Mouse (Mus musculus) forebrain, embryonic 12.5 days (tissue): ENCODE measurements around the gene Wnt11. TPM values are rescaled to one million over a fixed set of nuclear protein-coding genes. Genes with fewer than 3 reads are reported as not detected.

Experiments used
- ATAC-seq: fragments of 200-750 bp; cut with Nextera tagmentation; 2 replicates; pipeline ENCODE4 v1.8.0; 2017; ENCODE audit warnings: moderate TSS enrichment; ENCODE audit not compliant: low FRiP score
- H3K27ac ChIP-seq: fragments of 300-500 bp; sonication (generic); 2 replicates; pipeline ENCODE4 v1.5.1; 2016; ENCODE audit warnings: mild to moderate bottlenecking
- H3K27me3 ChIP-seq: fragments of 300-500 bp; sonication (generic); 2 replicates; pipeline ENCODE4 v1.6.1; 2016; ENCODE audit warnings: mild to moderate bottlenecking
- H3K36me3 ChIP-seq: fragments of 300-500 bp; sonication (generic); replicated peaks from 2 replicates; pipeline ENCODE4 v1.6.1; 2016; ENCODE audit warnings: mild to moderate bottlenecking
- H3K4me1 ChIP-seq: fragments of 300-500 bp; sonication (generic); 2 replicates; pipeline ENCODE4 v1.6.1; 2016
- H3K4me2 ChIP-seq: fragments of 300-500 bp; sonication (generic); 2 replicates; pipeline ENCODE4 v1.6.1; 2016; ENCODE audit warnings: mild to moderate bottlenecking, moderate library complexity
- H3K4me3 ChIP-seq: fragments of 300-500 bp; sonication (generic); replicated peaks from 2 replicates; pipeline ENCODE4 v1.5.1; 2016; ENCODE audit warnings: mild to moderate bottlenecking
- H3K9ac ChIP-seq: fragments of 300-500 bp; sonication (generic); 2 replicates; pipeline ENCODE4 v1.6.1; 2016; ENCODE audit warnings: mild to moderate bottlenecking
- H3K9me3 ChIP-seq: fragments of 300-500 bp; sonication (generic); 2 replicates; pipeline ENCODE4 v1.6.1; 2016
- WGBS: fragments of 180-500 bp; shearing (Covaris S2); methylation state at CpG from one replicate; pipeline ENCODE4 v1.1.7; 2016; 5-methylcytosine and 5-hydroxymethylcytosine counted together
- polyA plus RNA-seq: library from polyadenylated mRNA; unstranded; fragments of >200 nt; fragmentation: Nextera tagmentation; extraction: Ambion mirVana; gene quantifications from 2 replicates; pipeline ENCODE4 v1.2.1, GENCODE M21; 2016

The Wnt11 gene
- polyA plus RNA-seq, 1 experiment from 2014 or later: 2.6 TPM

GRCm38 (mm10) chr7:98835519-98836441 lies 868 bp downstream of the Wnt11 start:
- Histone ChIP-seq H3K36me3 (no peaks in the 10 kb centered on the region), H3K9ac (peak overlapping the region; percentile 13; the same call in 1 of the 2 replicates), H3K9me3 (no peaks in the 10 kb centered on the region), H3K27me3 (peaks cover 99% of the 10 kb centered on the region), H3K4me3 (peak overlapping the region; percentile 52), H3K4me2 (peak overlapping the region; percentile 95), H3K4me1 (peaks cover 51% of the 10 kb centered on the region), H3K27ac (no peak overlapping the region)
- no peak for ATAC-seq
- under 1% methylated on average over 44 of the region's 46 CpGs for WGBS

- H3K27ac ChIP-seq: no peak overlapping the region
- peak overlapping the region; percentile 95 for H3K4me2 ChIP-seq
- H3K9me3 ChIP-seq: no peaks in the 10 kb centered on the region
- under 1% methylated on average over 23 of the region's 23 CpGs for whole genome bisulfite sequencing
- ATAC-seq: no peak
- no peaks in the 10 kb centered on the region for H3K36me3 ChIP-seq
- H3K27me3 ChIP-seq: peaks cover 99% of the 10 kb centered on the region
- H3K9ac ChIP-seq: no peak overlapping the region
- H3K4me3 ChIP-seq: peak overlapping the region; percentile 52; the same call in 1 of the 2 replicates
- H3K4me1 ChIP-seq: peaks cover 51% of the 10 kb centered on the region
These were observed 1.7 kb downstream of the Wnt11 start for GRCm38 (mm10) chr7:98836646-98837045.

- WGBS: 1% methylated on average over 17 of the region's 17 CpGs
- peak; percentile 71 for ATAC-seq
- no peak overlapping the region for H3K27ac ChIP-seq
- H3K4me3 ChIP-seq: peak overlapping the region; percentile 49
- peak overlapping the region; percentile 84 for H3K4me2 ChIP-seq
- peaks cover 98% of the 10 kb centered on the region for H3K27me3 ChIP-seq
- peaks cover 51% of the 10 kb centered on the region for H3K4me1 ChIP-seq
- H3K9ac ChIP-seq: no peak overlapping the region
- no peaks in the 10 kb centered on the region for H3K36me3 ChIP-seq
- H3K9me3 ChIP-seq: no peaks in the 10 kb centered on the region
These were observed 3.0 kb downstream of the Wnt11 start for GRCm38 (mm10) chr7:98837901-98838300.

GRCm38 (mm10) chr7:98838729-98839141 lies 3.8 kb downstream of the Wnt11 start:
- under 1% methylated on average over 47 of the region's 48 CpGs for WGBS
- Histone ChIP-seq H3K4me1 (peaks cover 58% of the 10 kb centered on the region), H3K9ac (peak overlapping the region; percentile 49), H3K36me3 (no peaks in the 10 kb centered on the region), H3K27ac (no peak overlapping the region), H3K4me2 (peak overlapping the region; percentile 84), H3K4me3 (peak overlapping the region; percentile 49), H3K9me3 (no peaks in the 10 kb centered on the region), H3K27me3 (peaks cover 93% of the 10 kb centered on the region)
- ATAC-seq: peak; percentile 55

- WGBS: 3% methylated on average over 12 of the region's 12 CpGs
- ATAC-seq: no peak
- Histone ChIP-seq H3K27ac (no peak overlapping the region), H3K9ac (peak overlapping the region; percentile 49; the same call in 1 of the 2 replicates), H3K9me3 (no peaks in the 10 kb centered on the region), H3K4me2 (peak overlapping the region; percentile 84), H3K27me3 (peaks cover 88% of the 10 kb centered on the region), H3K4me3 (peak overlapping the region; percentile 49), H3K4me1 (peaks cover 61% of the 10 kb centered on the region), H3K36me3 (no peaks in the 10 kb centered on the region)
These were observed 4.4 kb downstream of the Wnt11 start for GRCm38 (mm10) chr7:98839312-98839711.

GRCm38 (mm10) chr7:98840771-98841170 lies 5.9 kb downstream of the Wnt11 start:
- 42% methylated on average over 3 of the region's 3 CpGs for WGBS
- Histone ChIP-seq H3K9me3 (no peaks in the 10 kb centered on the region), H3K4me2 (no peak overlapping the region; the same call in 1 of the 2 replicates), H3K27me3 (peaks cover 74% of the 10 kb centered on the region), H3K4me1 (peaks cover 47% of the 10 kb centered on the region), H3K36me3 (no peaks in the 10 kb centered on the region), H3K4me3 (no peak overlapping the region), H3K9ac (no peak overlapping the region), H3K27ac (no peak overlapping the region)
- ATAC-seq: no peak

- peaks cover 38% of the 10 kb centered on the region for H3K4me1 ChIP-seq
- no peak overlapping the region for H3K4me3 ChIP-seq
- no peaks in the 10 kb centered on the region for H3K9me3 ChIP-seq
- no peak overlapping the region for H3K4me2 ChIP-seq
- 34% methylated on average over 3 of the region's 3 CpGs for WGBS
- no peak overlapping the region for H3K27ac ChIP-seq
- H3K27me3 ChIP-seq: peaks cover 69% of the 10 kb centered on the region
- no peak overlapping the region for H3K9ac ChIP-seq
- ATAC-seq: no peak
- no peaks in the 10 kb centered on the region for H3K36me3 ChIP-seq
These were observed 6.9 kb downstream of the Wnt11 start for GRCm38 (mm10) chr7:98841802-98842201.

GRCm38 (mm10) chr7:98842997-98843396 lies 8.1 kb downstream of the Wnt11 start:
- H3K4me2 ChIP-seq: no peak overlapping the region
- H3K36me3 ChIP-seq: no peaks in the 10 kb centered on the region
- no peaks in the 10 kb centered on the region for H3K9me3 ChIP-seq
- no peak for ATAC-seq
- no peak overlapping the region for H3K4me3 ChIP-seq
- peaks cover 57% of the 10 kb centered on the region for H3K27me3 ChIP-seq
- no peak overlapping the region for H3K9ac ChIP-seq
- H3K4me1 ChIP-seq: peaks cover 26% of the 10 kb centered on the region
- WGBS: 89% methylated on average over 3 of the region's 3 CpGs
- H3K27ac ChIP-seq: no peak overlapping the region

- Histone ChIP-seq H3K36me3 (no peaks in the 10 kb centered on the region), H3K27me3 (peaks cover 50% of the 10 kb centered on the region), H3K4me3 (no peak overlapping the region), H3K27ac (no peak overlapping the region), H3K4me2 (no peak overlapping the region), H3K9me3 (no peaks in the 10 kb centered on the region), H3K4me1 (peaks cover 20% of the 10 kb centered on the region), H3K9ac (no peak overlapping the region)
- WGBS: 25% methylated on average over 7 of the region's 7 CpGs
- ATAC-seq: peak; percentile 36; the same call in 1 of the 2 replicates
These were observed 8.7 kb downstream of the Wnt11 start for GRCm38 (mm10) chr7:98843649-98844048.

GRCm38 (mm10) chr7:98848899-98849640 lies 14.2 kb downstream of the Wnt11 start:
- H3K4me2 ChIP-seq: no peak overlapping the region
- no peaks in the 10 kb centered on the region for H3K9me3 ChIP-seq
- H3K4me1 ChIP-seq: no peaks in the 10 kb centered on the region
- no peak overlapping the region for H3K9ac ChIP-seq
- 89% methylated on average over 8 of the region's 8 CpGs for WGBS
- no peaks in the 10 kb centered on the region for H3K36me3 ChIP-seq
- H3K27me3 ChIP-seq: peaks cover 6% of the 10 kb centered on the region
- H3K4me3 ChIP-seq: no peak overlapping the region
- ATAC-seq: no peak
- no peak overlapping the region for H3K27ac ChIP-seq

GRCm38 (mm10) chr7:98850388-98850787 lies 15.5 kb downstream of the Wnt11 start:
- no peak overlapping the region for H3K4me2 ChIP-seq
- H3K36me3 ChIP-seq: no peaks in the 10 kb centered on the region
- no peak for ATAC-seq
- peaks cover 6% of the 10 kb centered on the region for H3K27me3 ChIP-seq
- H3K4me3 ChIP-seq: no peak overlapping the region
- H3K4me1 ChIP-seq: no peaks in the 10 kb centered on the region
- no peak overlapping the region for H3K9ac ChIP-seq
- no peaks in the 10 kb centered on the region for H3K9me3 ChIP-seq
- H3K27ac ChIP-seq: no peak overlapping the region
- WGBS: 73% methylated on average over 5 of the region's 5 CpGs

- no peak overlapping the region for H3K9ac ChIP-seq
- H3K9me3 ChIP-seq: no peaks in the 10 kb centered on the region
- H3K4me2 ChIP-seq: no peak overlapping the region
- peaks cover 2% of the 10 kb centered on the region; the same call in 1 of the 2 replicates for H3K27me3 ChIP-seq
- H3K27ac ChIP-seq: no peak overlapping the region
- ATAC-seq: no peak
- no peaks in the 10 kb centered on the region for H3K36me3 ChIP-seq
- no peak overlapping the region for H3K4me3 ChIP-seq
- H3K4me1 ChIP-seq: peaks cover 3% of the 10 kb centered on the region
- WGBS: 85% methylated on average over 9 of the region's 9 CpGs
These were observed 16.3 kb downstream of the Wnt11 start for GRCm38 (mm10) chr7:98851220-98851619.
